Mouse (Mus musculus) yolk sac, embryonic 10.5 days (tissue): ENCODE measurements around the gene Cdk16.
"Not testable (repeated sequence)": the region's sequence is repeated elsewhere in the genome, so short reads cannot be mapped to it uniquely, and the experiment has no call there.

Experiments
- DNase-seq: peaks from one replicate; pipeline ENCODE4 v3.0.0-alpha.2; 2017; ENCODE audit warnings: low spot score

Cdk16 gene

GRCm38 (mm10) chrX:20687519-20688067 is at the start of gene Cdk16:
Cdk16 (plus strand) TSS chrX:20687954.
- peak; percentile 90 for DNase-seq

GRCm38 (mm10) chrX:20638141-20638540 is 49.6 kb upstream of the Cdk16 start:
- DNase-seq = peak; percentile 11

- no peak for DNase-seq
Observed at GRCm38 (mm10) chrX:20644780-20645179, 43.0 kb upstream of the Cdk16 start.

- no peak for DNase-seq
Observed at GRCm38 (mm10) chrX:20657593-20657992, 30.2 kb upstream of the Cdk16 start.

- DNase-seq = peak; percentile 80
Observed at GRCm38 (mm10) chrX:20658026-20658652, 29.6 kb upstream of the Cdk16 start, which contains the start of gene Uba1. Uba1 (plus strand) TSS chrX:20658326.

GRCm38 (mm10) chrX:20658891-20659406 is 28.8 kb upstream of the Cdk16 start:
- DNase-seq = no peak

- no peak for DNase-seq
Observed at GRCm38 (mm10) chrX:20662317-20662715, 25.4 kb upstream of the Cdk16 start.

GRCm38 (mm10) chrX:20662716-20663443 is 24.9 kb upstream of the Cdk16 start:
- peak; percentile 85 for DNase-seq

GRCm38 (mm10) chrX:20663444-20663790 is 24.3 kb upstream of the Cdk16 start:
- DNase-seq = no peak

GRCm38 (mm10) chrX:20688068-20688547 is 354 bp downstream of the Cdk16 start:
- DNase-seq = peak; percentile 87

GRCm38 (mm10) chrX:20688615-20689014 is 861 bp downstream of the Cdk16 start:
- peak; percentile 77 for DNase-seq

- no peak for DNase-seq
Observed at GRCm38 (mm10) chrX:20691566-20691965, 3.8 kb downstream of the Cdk16 start.

- no peak for DNase-seq
Observed at GRCm38 (mm10) chrX:20692616-20693015, 4.9 kb downstream of the Cdk16 start.

GRCm38 (mm10) chrX:20695842-20696241 is 8.1 kb downstream of the Cdk16 start:
- no peak for DNase-seq

GRCm38 (mm10) chrX:20703741-20704290 is 16.1 kb downstream of the Cdk16 start, which contains the start of gene Usp11:
Usp11 (plus strand) TSS chrX:20703906.
- DNase-seq = peak; percentile 47

GRCm38 (mm10) chrX:20704295-20705082 is 16.7 kb downstream of the Cdk16 start:
- DNase-seq = peak; percentile 88

GRCm38 (mm10) chrX:20705083-20705402 is 17.3 kb downstream of the Cdk16 start:
- no peak for DNase-seq

- no peak for DNase-seq
Observed at GRCm38 (mm10) chrX:20728681-20729080, 40.9 kb downstream of the Cdk16 start.

- DNase-seq = not testable (repeated sequence)
Observed at GRCm38 (mm10) chrX:20730048-20730447, 42.3 kb downstream of the Cdk16 start.

GRCm38 (mm10) chrX:20736479-20736878 is 48.7 kb downstream of the Cdk16 start:
- no peak for DNase-seq

- no peak for DNase-seq
Observed at GRCm38 (mm10) chrX:20748829-20749228, 61.1 kb downstream of the Cdk16 start.
